Mouse (Mus musculus): Measurements from ENCODE around the gene Spag7. TPM values are rescaled to one million over a fixed set of nuclear protein-coding genes. Genes with fewer than 3 reads are reported as not detected.

Spag7 gene
- total and polyA plus RNA-seq, 2 experiments: 21.0 to 31.6 TPM

GRCm38 (mm10) chr11:70651391-70651790, 17.8 kb downstream of the Spag7 start:
- Histone ChIP-seq H3K79me2 (ENCODE audit: control insufficient read depth, insufficient read depth, low read length) (peaks cover 38% of the 10 kb centered on the region), H3K4me3 (ENCODE audit: insufficient read depth, low read depth, low read length) (no peak overlapping the region), H3K27ac (replicated peaks; ENCODE audit: insufficient read depth, low read depth, low read length) (no peak overlapping the region), H3K9ac (ENCODE audit: low read depth, low read length) (no peak overlapping the region), H3K36me3 (ENCODE audit: control insufficient read depth, insufficient read depth, low read length) (peaks cover 36% of the 10 kb centered on the region), H3K27me3 (ENCODE audit: control insufficient read depth, insufficient read depth, low read length) (no peaks in the 10 kb centered on the region), H3K4me1 (ENCODE audit: control insufficient read depth, insufficient read depth, low read length) (peaks cover 21% of the 10 kb centered on the region)
- TF ChIP-seq POLR2A (IDR thresholded peaks at IDR 0.05; ENCODE audit: extremely low read depth, insufficient read depth, low read length) (no peak), CTCF (IDR thresholded peaks at IDR 0.05; ENCODE audit: low read depth, low read length) (no peak)
- 40% methylated on average over 2 of the region's 2 CpGs for WGBS
- DNase-seq (ENCODE audit: extremely low read depth, low read depth, low spot score): no peak

DNA sequence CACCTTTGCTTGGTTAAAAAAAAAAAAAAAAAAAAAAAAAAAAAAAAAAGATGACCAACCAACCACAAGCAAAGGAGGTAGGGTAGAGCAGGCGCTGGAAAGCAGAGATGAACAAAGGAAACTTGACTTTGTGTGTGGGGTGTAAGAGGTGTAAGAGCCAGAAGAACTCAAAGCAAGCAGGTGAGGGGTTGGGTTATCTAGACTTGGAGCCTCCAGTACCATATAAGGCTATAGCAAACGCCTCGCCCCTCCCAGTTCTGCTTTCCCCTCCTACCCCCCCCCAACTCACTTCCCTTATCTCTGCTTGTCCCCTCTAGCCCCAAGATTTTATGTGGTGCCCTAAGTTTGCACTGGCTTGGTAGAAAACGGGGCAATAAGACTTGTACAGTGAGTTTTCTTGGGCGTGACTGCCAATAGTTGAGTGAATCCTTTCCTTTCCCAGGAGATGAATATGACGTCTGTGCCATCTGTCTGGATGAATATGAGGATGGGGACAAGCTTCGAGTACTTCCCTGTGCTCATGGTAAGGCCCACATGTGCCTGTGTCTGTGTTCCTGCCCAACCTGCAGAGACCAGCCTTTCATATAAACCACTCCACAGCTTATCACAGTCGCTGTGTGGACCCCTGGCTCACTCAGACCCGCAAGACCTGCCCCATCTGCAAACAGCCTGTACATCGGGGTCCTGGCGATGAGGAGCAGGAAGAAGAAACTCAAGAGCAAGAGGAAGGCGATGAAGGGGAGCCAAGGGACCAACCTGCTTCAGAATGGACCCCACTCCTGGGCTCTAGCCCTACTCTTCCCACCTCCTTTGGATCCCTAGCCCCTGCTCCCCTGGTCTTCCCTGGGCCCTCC, 18.7 kb downstream of the Spag7 start:
- 71% methylated on average over 12 of the region's 12 CpGs for WGBS
- DNase-seq (ENCODE audit: extremely low read depth, low read depth, low spot score): no peak
- Histone ChIP-seq H3K79me2 (ENCODE audit: control insufficient read depth, insufficient read depth, low read length) (peaks cover 39% of the 10 kb centered on the region), H3K9ac (ENCODE audit: low read depth, low read length) (no peak overlapping the region; the same call in 1 of the 2 replicates), H3K27me3 (ENCODE audit: control insufficient read depth, insufficient read depth, low read length) (no peaks in the 10 kb centered on the region), H3K36me3 (ENCODE audit: control insufficient read depth, insufficient read depth, low read length) (peaks cover 36% of the 10 kb centered on the region), H3K4me3 (ENCODE audit: insufficient read depth, low read depth, low read length) (no peak overlapping the region), H3K4me1 (ENCODE audit: control insufficient read depth, insufficient read depth, low read length) (peaks cover 29% of the 10 kb centered on the region), H3K27ac (replicated peaks; ENCODE audit: insufficient read depth, low read depth, low read length) (no peak overlapping the region)
- TF ChIP-seq CTCF (IDR thresholded peaks at IDR 0.05; ENCODE audit: low read depth, low read length): no peak
- no peak for TF ChIP-seq POLR2A (IDR thresholded peaks at IDR 0.05; ENCODE audit: extremely low read depth, insufficient read depth, low read length)

DNA sequence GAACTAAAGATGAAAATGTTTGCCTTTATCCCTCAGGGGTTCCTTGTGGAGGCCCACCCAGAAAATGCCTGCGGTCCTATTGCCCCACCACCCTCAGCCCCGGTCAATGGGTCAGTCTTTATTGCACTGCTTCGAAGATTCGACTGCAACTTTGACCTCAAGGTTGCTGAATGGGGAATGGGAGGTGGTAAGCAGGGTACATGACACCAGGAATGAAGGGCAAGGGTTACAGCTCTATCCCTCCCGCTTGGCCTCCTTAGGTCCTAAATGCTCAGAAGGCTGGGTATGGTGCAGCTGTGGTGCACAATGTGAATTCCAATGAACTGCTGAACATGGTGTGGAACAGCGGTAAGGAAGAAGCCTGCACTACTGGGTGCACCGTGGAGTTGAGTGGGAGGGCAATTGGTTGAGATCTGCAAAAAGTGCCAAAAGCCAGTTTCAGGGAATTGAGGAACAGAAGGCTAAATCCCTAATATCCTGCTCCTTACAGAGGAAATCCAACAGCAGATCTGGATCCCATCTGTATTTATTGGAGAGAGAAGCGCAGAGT, 20.0 kb downstream of the Spag7 start:
- 52% methylated on average over 8 of the region's 8 CpGs for WGBS
- peaks cover 29% of the 10 kb centered on the region for H3K4me1 ChIP-seq (ENCODE audit: control insufficient read depth, insufficient read depth, low read length)
- H3K27me3 ChIP-seq (ENCODE audit: control insufficient read depth, insufficient read depth, low read length): no peaks in the 10 kb centered on the region
- peaks cover 38% of the 10 kb centered on the region for H3K36me3 ChIP-seq (ENCODE audit: control insufficient read depth, insufficient read depth, low read length)
- peaks cover 37% of the 10 kb centered on the region for H3K79me2 ChIP-seq (ENCODE audit: control insufficient read depth, insufficient read depth, low read length)
- DNase-seq (ENCODE audit: extremely low read depth, low read depth, low spot score): no peak
- TF ChIP-seq POLR2A (IDR thresholded peaks at IDR 0.05; ENCODE audit: extremely low read depth, insufficient read depth, low read length) (no peak), CTCF (IDR thresholded peaks at IDR 0.05; ENCODE audit: low read depth, low read length) (no peak)
- peak overlapping the region; percentile 13; the same call in 1 of the 2 replicates for H3K27ac ChIP-seq (replicated peaks; ENCODE audit: insufficient read depth, low read depth, low read length)
- no peak overlapping the region for H3K9ac ChIP-seq (ENCODE audit: low read depth, low read length)
- no peak overlapping the region for H3K4me3 ChIP-seq (ENCODE audit: insufficient read depth, low read depth, low read length)

- TF ChIP-seq POLR2A (IDR thresholded peaks at IDR 0.05; ENCODE audit: extremely low read depth, insufficient read depth, low read length) (no peak), CTCF (IDR thresholded peaks at IDR 0.05; ENCODE audit: low read depth, low read length) (no peak)
- WGBS: 31% methylated on average over 4 of the region's 4 CpGs
- no peak for DNase-seq (ENCODE audit: extremely low read depth, low read depth, low spot score)
- H3K79me2 ChIP-seq (ENCODE audit: control insufficient read depth, insufficient read depth, low read length): peaks cover 30% of the 10 kb centered on the region
- peak overlapping the region; percentile 14; the same call in 1 of the 2 replicates for H3K9ac ChIP-seq (ENCODE audit: low read depth, low read length)
- H3K27me3 ChIP-seq (ENCODE audit: control insufficient read depth, insufficient read depth, low read length): no peaks in the 10 kb centered on the region
- peak overlapping the region; percentile 77; the same call in 1 of the 2 replicates for H3K4me3 ChIP-seq (ENCODE audit: insufficient read depth, low read depth, low read length)
- peaks cover 29% of the 10 kb centered on the region for H3K4me1 ChIP-seq (ENCODE audit: control insufficient read depth, insufficient read depth, low read length)
- no peak overlapping the region for H3K27ac ChIP-seq (replicated peaks; ENCODE audit: insufficient read depth, low read depth, low read length)
- peaks cover 38% of the 10 kb centered on the region for H3K36me3 ChIP-seq (ENCODE audit: control insufficient read depth, insufficient read depth, low read length)
Observed at GRCm38 (mm10) chr11:70648512-70648911, 20.7 kb downstream of the Spag7 start.

DNA sequence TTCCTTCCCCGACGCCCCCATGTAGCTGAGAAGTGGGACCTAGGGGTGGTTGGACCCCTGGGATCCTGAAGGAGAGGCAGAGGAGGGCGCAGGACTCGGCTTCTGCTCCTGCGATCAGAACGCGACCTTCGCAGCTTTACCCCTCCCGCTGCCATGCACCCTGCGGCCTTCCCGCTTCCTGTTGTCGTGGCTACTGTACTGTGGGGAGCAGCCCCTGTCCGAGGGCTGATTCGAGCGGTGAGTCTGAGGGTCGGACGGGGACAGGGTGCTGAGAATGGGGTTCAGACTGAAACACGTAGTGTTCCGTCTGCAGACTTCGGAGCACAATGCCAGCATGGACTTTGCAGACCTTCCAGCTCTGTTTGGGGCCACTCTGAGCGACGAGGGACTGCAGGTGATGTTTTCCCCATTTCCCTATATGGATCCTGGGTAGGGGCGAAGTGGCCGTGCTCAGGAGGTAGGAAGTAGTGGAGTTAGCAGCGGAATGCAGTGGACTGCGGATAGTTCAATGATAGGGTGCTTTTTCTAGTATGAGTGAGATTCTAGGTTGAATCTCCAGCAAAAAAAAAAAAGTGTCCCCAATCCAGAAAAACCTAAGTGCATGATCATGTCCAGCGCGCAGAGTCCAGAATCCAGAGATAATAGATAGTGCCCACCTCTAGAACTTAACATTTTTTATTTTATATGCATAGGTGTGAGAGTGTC, 21.3 kb downstream of the Spag7 start:
- DNase-seq (ENCODE audit: extremely low read depth, low read depth, low spot score): no peak
- H3K9ac ChIP-seq (ENCODE audit: low read depth, low read length): peak overlapping the region; percentile 90
- H3K27ac ChIP-seq (replicated peaks; ENCODE audit: insufficient read depth, low read depth, low read length): peak overlapping the region; percentile 98
- peaks cover 37% of the 10 kb centered on the region for H3K36me3 ChIP-seq (ENCODE audit: control insufficient read depth, insufficient read depth, low read length)
- peaks cover 29% of the 10 kb centered on the region for H3K4me1 ChIP-seq (ENCODE audit: control insufficient read depth, insufficient read depth, low read length)
- no peaks in the 10 kb centered on the region for H3K27me3 ChIP-seq (ENCODE audit: control insufficient read depth, insufficient read depth, low read length)
- TF ChIP-seq CTCF (IDR thresholded peaks at IDR 0.05; ENCODE audit: low read depth, low read length): no peak
- no peak for TF ChIP-seq POLR2A (IDR thresholded peaks at IDR 0.05; ENCODE audit: extremely low read depth, insufficient read depth, low read length)
- H3K4me3 ChIP-seq (ENCODE audit: insufficient read depth, low read depth, low read length): peak overlapping the region; percentile 77
- peaks cover 24% of the 10 kb centered on the region for H3K79me2 ChIP-seq (ENCODE audit: control insufficient read depth, insufficient read depth, low read length)
- WGBS: 2% methylated on average over 28 of the region's 28 CpGs

Data from liver, adult 2 months (tissue).